Mouse (Mus musculus) limb, embryonic 14.5 days (tissue): ENCODE measurements around the gene Pltp. TPM values are rescaled to one million over a fixed set of nuclear protein-coding genes. Genes with fewer than 3 reads are reported as not detected.
A peak's percentile ranks its signal among the peaks of the same experiment; 100 is the strongest.

Experiments
- ATAC-seq: fragments of 200-750 bp; cut with Nextera tagmentation; 2 replicates; pipeline ENCODE4 v1.8.0; 2017; ENCODE audit warnings: low read depth, moderate number of reproducible peaks, moderate TSS enrichment; ENCODE audit not compliant: low FRiP score
- DNase-seq: peaks from one replicate; pipeline ENCODE4 v3.0.0-alpha.2; 2015; ENCODE audit warnings: low spot score
- H3K27ac ChIP-seq: fragments of 300-500 bp; sonication (generic); replicated peaks from 2 replicates; pipeline ENCODE4 v1.5.1; 2014; ENCODE audit warnings: low read depth, mild to moderate bottlenecking, low read length, moderate library complexity, mixed read lengths
- H3K27me3 ChIP-seq: fragments of 300-500 bp; sonication (generic); 2 replicates; pipeline ENCODE4 v1.6.1; 2014; ENCODE audit warnings: low read length, mixed read lengths; ENCODE audit not compliant: control insufficient read depth, insufficient read depth
- H3K36me3 ChIP-seq: fragments of 300-500 bp; sonication (generic); 2 replicates; pipeline ENCODE4 v1.6.1; 2014; ENCODE audit warnings: mild to moderate bottlenecking, low read length, moderate library complexity, mixed read lengths; ENCODE audit not compliant: control insufficient read depth, insufficient read depth
- H3K4me1 ChIP-seq: fragments of 300-500 bp; sonication (generic); 2 replicates; pipeline ENCODE4 v1.6.1; 2014; ENCODE audit warnings: antibody characterized with exemption, low read length, mixed read lengths; ENCODE audit not compliant: control insufficient read depth, insufficient read depth
- H3K4me2 ChIP-seq: fragments of 300-500 bp; sonication (generic); replicated peaks from 2 replicates; pipeline ENCODE4 v1.6.1; 2014; ENCODE audit warnings: low read depth, mild to moderate bottlenecking, low read length, moderate library complexity; ENCODE audit not compliant: severe bottlenecking
- H3K4me3 ChIP-seq: fragments of 300-500 bp; sonication (generic); replicated peaks from 2 replicates; pipeline ENCODE4 v1.5.1; 2014; ENCODE audit warnings: low read length
- H3K9ac ChIP-seq: fragments of 300-500 bp; sonication (generic); 2 replicates; pipeline ENCODE4 v1.6.1; 2014; ENCODE audit warnings: mild to moderate bottlenecking, low read depth, low read length, moderate library complexity; ENCODE audit not compliant: severe bottlenecking
- H3K9me3 ChIP-seq: fragments of 300-500 bp; sonication (generic); 2 replicates; pipeline ENCODE4 v1.6.1; 2016; ENCODE audit warnings: low read length; ENCODE audit not compliant: control insufficient read depth
- POLR2A ChIP-seq: fragments of 200-500 bp; IDR thresholded peaks from 2 replicates; pipeline ENCODE4 v1.8.0; 2012; ENCODE audit warnings: inconsistent platforms, mild to moderate bottlenecking, moderate library complexity, borderline replicate concordance; ENCODE audit not compliant: insufficient read depth, insufficient read length; ENCODE audit errors: extremely low read depth
- WGBS: fragments of 180-500 bp; shearing (Covaris S2); extraction: QIAGEN DNeasy Blood & Tissue Kit; methylation state at CpG from one replicate; pipeline ENCODE4 v1.1.7; 2014; 5-methylcytosine and 5-hydroxymethylcytosine counted together
- polyA plus RNA-seq, 2 experiments: library from polyadenylated mRNA; depleted of rRNA in 1 of 2; stranded (reverse) in 1 of 2; unstranded in 1 of 2; fragments of >200 nt; fragmentation: Nextera tagmentation in 1 of 2; extraction: Ambion mirVana in 1 of 2; gene quantifications; 2 replicates each; pipeline versions ENCODE4 v1.2.1 to v1.2.3; 2012 to 2014

The Pltp gene
- polyA plus RNA-seq (2012; rRNA removed) (45.5 and 55.3 TPM in 2 replicates), polyA plus RNA-seq (2014; fragmentation: Nextera tagmentation; extraction: Ambion mirVana) (51.1 and 56.2 TPM in 2 replicates)

DNA sequence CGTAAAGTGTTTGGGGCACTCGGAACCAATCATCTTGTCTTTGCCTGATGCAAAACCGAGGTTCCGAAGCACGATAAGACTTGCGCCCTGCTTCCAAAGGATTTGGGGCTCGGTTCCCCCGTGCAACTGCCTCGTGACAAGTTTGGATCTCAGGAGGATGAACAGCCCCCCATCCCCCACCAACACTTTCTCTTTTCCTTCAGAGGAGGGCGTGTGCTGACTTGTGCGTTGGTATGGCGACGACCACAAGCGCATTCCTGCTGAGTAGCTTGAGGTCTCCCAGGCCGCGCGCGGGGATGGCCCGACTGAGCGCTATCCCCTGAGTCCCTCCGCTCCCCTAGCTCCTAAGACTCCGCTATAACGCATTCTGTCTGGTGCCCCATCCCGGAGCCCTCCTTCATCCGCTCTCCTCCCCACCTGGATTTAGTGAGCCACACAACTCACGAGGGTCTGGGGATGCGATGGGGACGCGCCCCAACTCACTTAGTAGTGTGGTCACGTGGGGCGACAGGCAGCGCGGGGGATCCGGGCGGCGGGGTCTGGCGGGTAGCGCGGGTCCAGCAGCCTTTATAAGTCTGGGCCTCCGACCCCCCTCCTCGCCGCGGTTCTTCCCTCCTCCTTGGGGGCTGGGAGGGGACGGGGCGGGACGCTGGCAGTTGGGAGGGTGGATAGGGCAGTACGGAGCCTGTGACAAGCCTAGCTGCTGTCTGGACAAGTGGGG, at the start of gene Pltp:
Pltp (minus strand) TSS at position 611 of the 721 bp plus-strand sequence.
- Histone ChIP-seq H3K4me2 (peak within 1 kb of the TSS; percentile 97), H3K9ac (peak within 1 kb of the TSS; percentile 47), H3K27me3 (peaks cover 41% of the 10 kb centered on the region), H3K36me3 (no peaks in the 10 kb centered on the region), H3K4me1 (peaks cover 13% of the 10 kb centered on the region; the same call in 1 of the 2 replicates), H3K4me3 (peak within 1 kb of the TSS; percentile 52), H3K27ac (no peak within 1 kb of the TSS), H3K9me3 (no peaks in the 10 kb centered on the region)
- TF ChIP-seq POLR2A = no peak
- 0% methylated on average over 43 of the region's 47 CpGs for WGBS
- ATAC-seq (peak; percentile 65), DNase-seq (peak; percentile 78)

DNA sequence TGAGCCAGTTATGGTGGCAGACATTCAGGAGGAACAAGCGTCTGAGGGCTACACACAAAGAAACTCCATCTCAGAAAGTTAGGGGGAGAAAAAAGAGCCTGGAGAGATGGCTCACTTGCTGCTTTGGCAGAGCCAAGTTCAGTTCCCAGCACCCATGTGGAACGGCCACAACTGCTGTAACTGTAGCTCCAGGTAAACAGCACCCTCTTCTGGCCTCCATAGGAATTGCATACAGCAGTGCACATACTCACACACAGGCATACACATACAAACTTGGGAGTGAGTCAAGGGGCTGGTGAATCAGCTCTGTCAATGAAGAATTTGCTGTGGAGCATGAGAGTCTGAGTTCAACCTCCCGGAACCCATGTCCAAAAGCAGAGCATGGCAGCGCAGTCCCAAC, 48.6 kb upstream of the Pltp start:
- no peak for ATAC-seq
- H3K4me1 ChIP-seq = peaks cover 11% of the 10 kb centered on the region; the same call in 1 of the 2 replicates
- WGBS = 95% methylated on average over 4 of the region's 4 CpGs

DNA sequence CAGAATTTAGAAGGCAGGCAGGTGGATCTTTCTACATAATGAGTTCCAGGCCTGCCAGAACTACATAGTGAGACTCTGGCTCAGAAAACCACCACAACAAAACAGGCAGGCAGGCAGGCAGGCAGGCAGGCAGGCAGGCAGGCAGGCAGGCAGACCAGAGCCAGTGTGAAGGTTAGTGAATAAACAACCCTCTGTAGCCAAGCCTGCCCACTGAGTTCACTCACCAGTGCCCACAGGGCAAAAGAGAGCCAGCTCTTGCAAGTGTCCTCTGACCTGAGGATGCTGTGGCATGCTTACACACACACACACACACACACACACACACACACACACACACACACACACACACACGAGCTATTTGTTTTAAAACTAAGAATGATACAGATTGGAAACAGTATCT, 46.0 kb upstream of the Pltp start:
- Histone ChIP-seq H3K36me3 (peaks cover 99% of the 10 kb centered on the region), H3K4me1 (no peaks in the 10 kb centered on the region), H3K4me2 (no peak overlapping the region), H3K27me3 (no peaks in the 10 kb centered on the region), H3K9ac (no peak overlapping the region), H3K27ac (no peak overlapping the region), H3K4me3 (no peak overlapping the region), H3K9me3 (peaks cover 5% of the 10 kb centered on the region)
- TF ChIP-seq POLR2A = no peak
- DNase-seq = no peak
- 87% methylated on average over 1 of the region's 1 CpGs for whole genome bisulfite sequencing
- no peak for ATAC-seq

More for the DNA sequence above, 48.6 kb upstream of the Pltp start:
- no peak overlapping the region for H3K9ac ChIP-seq
- peaks cover 5% of the 10 kb centered on the region for H3K9me3 ChIP-seq
- H3K36me3 ChIP-seq = peaks cover 85% of the 10 kb centered on the region
- no peak overlapping the region for H3K4me2 ChIP-seq
- no peak for TF ChIP-seq POLR2A
- no peaks in the 10 kb centered on the region for H3K27me3 ChIP-seq
- DNase-seq = no peak
- H3K27ac ChIP-seq = no peak overlapping the region
- no peak overlapping the region for H3K4me3 ChIP-seq

DNA sequence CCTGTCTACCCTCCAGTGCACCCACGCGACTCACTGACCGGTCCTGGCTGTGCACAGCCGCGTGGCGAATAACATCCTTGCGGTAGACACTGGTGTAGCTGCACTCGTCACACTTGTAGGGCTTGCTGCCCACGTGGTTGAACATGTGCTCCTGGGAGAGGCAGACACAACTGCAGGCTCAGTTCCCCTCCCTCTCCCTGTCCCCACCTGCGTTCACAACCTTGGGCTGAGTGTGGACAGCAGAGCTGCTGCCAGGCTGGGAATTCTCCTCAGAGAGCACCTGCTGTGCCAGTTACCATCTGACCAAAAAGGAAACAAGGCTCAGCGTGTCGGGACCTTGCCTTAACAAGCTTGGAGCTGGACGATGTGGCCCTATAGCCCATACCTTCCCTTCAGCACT, 43.9 kb upstream of the Pltp start:
- no peaks in the 10 kb centered on the region for H3K27me3 ChIP-seq
- peaks cover 99% of the 10 kb centered on the region for H3K36me3 ChIP-seq
- H3K4me3 ChIP-seq = no peak overlapping the region
- H3K9me3 ChIP-seq = peaks cover 4% of the 10 kb centered on the region
- DNase-seq = no peak
- H3K4me2 ChIP-seq = no peak overlapping the region
- no peak for TF ChIP-seq POLR2A
- WGBS = 92% methylated on average over 13 of the region's 13 CpGs
- H3K9ac ChIP-seq = no peak overlapping the region
- H3K4me1 ChIP-seq = no peaks in the 10 kb centered on the region
- H3K27ac ChIP-seq = no peak overlapping the region
- ATAC-seq = no peak

DNA sequence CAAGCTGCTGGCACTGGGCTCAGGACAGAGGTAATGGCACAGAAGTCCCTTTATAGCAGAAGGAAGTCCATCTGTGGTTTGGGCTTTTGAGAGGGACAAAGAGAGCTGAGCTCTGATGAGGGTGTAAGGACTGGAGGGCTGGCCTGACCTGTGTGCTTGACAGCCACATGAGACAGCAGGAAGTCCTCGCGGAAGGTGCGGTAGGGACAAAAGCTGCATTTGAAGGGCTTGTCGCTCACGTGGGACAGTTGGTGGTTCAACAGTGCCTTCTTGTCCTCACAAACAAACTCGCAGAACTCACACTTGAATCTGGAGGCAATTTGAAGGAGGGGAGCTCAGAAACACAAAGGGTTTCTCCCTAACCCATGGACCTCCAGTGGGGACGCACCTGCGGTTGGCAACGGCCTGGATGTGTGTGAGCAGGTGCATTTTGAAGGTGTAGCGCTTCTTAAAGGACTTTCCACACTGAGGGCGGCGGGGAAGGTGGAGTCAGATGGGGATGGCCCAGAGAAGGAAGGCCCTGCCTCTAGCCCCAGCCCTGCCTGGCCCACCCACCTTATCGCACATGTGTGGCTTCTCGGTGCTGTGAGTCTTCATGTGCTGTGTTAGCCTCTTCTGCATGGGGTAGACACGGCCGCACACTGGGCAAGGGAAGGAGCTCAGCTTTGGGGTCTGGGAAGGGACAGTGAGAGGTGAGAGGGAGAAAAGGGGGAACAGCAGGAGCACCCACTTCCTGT, 42.4 kb upstream of the Pltp start:
- DNase-seq (no peak), ATAC-seq (no peak)
- Histone ChIP-seq H3K27ac (no peak overlapping the region), H3K36me3 (peaks cover 99% of the 10 kb centered on the region), H3K9me3 (no peaks in the 10 kb centered on the region), H3K9ac (no peak overlapping the region), H3K4me2 (no peak overlapping the region), H3K4me1 (no peaks in the 10 kb centered on the region), H3K4me3 (no peak overlapping the region), H3K27me3 (no peaks in the 10 kb centered on the region)
- TF ChIP-seq POLR2A = no peak
- 94% methylated on average over 16 of the region's 16 CpGs for WGBS
